Mouse (Mus musculus) NIH3T3 (cell line): Measurements from ENCODE around the gene Nup93.

Experiments used
- DNase-seq: peaks from one replicate; pipeline ENCODE4 v3.0.0-alpha.2; 2012; ENCODE audit warnings: low read depth

Gene Nup93

DNA sequence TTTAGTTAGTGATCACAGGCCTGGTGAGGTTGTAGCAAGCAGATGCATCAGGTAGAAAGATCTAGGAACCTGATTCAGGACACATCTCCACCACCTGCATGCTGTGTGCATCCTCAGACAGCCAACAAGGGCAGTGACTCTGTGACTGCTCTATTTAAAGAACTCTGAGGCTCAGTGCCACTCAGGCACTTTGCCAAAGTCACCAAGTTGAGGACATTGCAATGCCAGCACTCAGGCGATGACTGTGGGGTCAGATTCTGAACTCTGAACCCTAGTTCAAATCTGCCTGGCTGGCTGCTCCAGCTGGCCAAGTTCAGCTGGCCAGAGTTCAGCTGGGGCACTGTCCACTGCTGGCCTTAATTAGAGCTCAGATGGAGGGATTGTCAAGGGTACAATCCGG lies 149.5 kb downstream of the Nup93 start:
- DNase-seq, result no peak

DNA sequence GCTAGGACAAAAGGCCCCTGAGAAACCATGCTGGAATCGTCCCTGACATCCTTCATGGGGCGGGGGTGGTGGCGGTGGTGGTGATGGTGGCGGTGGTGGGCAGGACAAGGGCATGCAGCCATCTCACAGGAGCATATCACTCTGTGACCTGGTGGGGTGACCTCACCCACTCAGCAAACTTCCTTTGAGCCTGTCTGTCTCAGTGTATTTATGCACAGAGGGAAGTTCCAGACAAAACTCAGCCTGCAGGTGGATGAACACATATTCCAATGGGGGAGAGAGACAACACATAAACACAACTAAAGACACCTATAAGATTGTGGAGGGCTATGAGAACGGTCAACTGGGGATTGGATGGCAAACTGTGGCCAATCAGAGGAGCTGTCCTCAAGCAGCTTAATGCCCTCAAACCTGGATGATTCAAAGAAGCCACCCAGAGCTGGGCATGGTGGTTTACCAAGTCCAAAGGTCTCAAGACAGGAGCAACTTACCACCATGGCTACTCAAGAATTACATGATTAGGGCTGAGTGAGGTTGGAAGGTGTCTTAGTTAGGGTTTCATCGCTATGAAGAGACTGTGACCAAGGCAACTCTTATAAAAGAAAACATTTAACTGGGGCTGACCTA lies 150.4 kb downstream of the Nup93 start:
- no peak for DNase-seq

DNA sequence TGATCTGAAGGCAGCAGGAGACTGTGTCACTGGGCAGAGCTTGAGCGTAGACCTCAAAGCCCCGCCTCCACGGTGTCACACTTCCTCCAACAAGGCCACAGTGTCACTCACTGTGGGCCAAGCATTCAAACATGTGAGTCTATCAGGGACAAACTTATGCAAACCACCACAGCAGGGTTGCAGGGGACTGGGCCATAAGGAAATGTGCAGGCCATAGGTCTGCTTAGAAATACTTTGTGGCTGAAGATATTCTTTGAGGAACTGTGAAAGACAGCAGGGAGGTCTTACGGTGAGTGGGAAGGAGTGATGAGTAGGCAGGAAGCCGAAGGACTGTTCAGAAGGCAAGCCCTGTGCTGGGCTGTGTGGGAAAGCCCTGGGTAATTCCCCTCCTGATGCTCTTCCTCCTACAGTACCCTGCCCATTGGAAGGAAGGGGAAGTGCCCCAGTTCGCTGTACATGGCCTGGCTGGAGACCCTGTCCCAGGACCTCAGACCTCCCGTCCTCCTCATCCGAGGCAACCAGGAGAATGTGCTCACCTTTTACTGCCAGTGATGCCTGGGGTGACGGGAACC lies 151.1 kb downstream of the Nup93 start:
- no peak for DNase-seq
